Mouse (Mus musculus) midbrain, embryonic 11.5 days (tissue): ENCODE results near the gene Usp47. TPM values are rescaled to one million over a fixed set of nuclear protein-coding genes. Genes with fewer than 3 reads are reported as not detected.
A peak's percentile ranks its signal among the peaks of the same experiment; 100 is the strongest.

ENCODE experiments used
- ATAC-seq: fragments of 200-750 bp; cut with Nextera tagmentation; 2 replicates; pipeline ENCODE4 v1.8.0; 2017; ENCODE audit warnings: moderate TSS enrichment, moderate library complexity; ENCODE audit not compliant: low FRiP score
- DNase-seq: peaks from one replicate; pipeline ENCODE4 v3.0.0; 2015; ENCODE audit warnings: low spot score; ENCODE audit errors: missing footprints
- H3K27ac ChIP-seq: fragments of 300-500 bp; sonication (generic); 2 replicates; pipeline ENCODE4 v1.5.1; 2014; ENCODE audit warnings: low read depth, low read length
- H3K27me3 ChIP-seq: fragments of 300-500 bp; sonication (generic); 2 replicates; pipeline ENCODE4 v1.6.1; 2014; ENCODE audit warnings: mild to moderate bottlenecking, low read length, moderate library complexity, mixed read lengths; ENCODE audit not compliant: control insufficient read depth, insufficient read depth
- H3K36me3 ChIP-seq: fragments of 300-500 bp; sonication (generic); 2 replicates; pipeline ENCODE4 v1.6.1; 2014; ENCODE audit warnings: mild to moderate bottlenecking, low read length, moderate library complexity, mixed read lengths; ENCODE audit not compliant: control insufficient read depth, insufficient read depth
- H3K4me1 ChIP-seq: fragments of 300-500 bp; sonication (generic); 2 replicates; pipeline ENCODE4 v1.6.1; 2014; ENCODE audit warnings: low read length; ENCODE audit not compliant: control insufficient read depth, insufficient read depth
- H3K4me2 ChIP-seq: fragments of 300-500 bp; sonication (generic); 2 replicates; pipeline ENCODE4 v1.6.1; 2014; ENCODE audit warnings: mild to moderate bottlenecking, moderate library complexity
- H3K4me3 ChIP-seq: fragments of 300-500 bp; sonication (generic); 2 replicates; pipeline ENCODE4 v1.5.1; 2014; ENCODE audit warnings: low read depth, low read length
- H3K9ac ChIP-seq: fragments of 300-500 bp; sonication (generic); 2 replicates; pipeline ENCODE4 v1.6.1; 2014; ENCODE audit warnings: low read length
- H3K9me3 ChIP-seq: fragments of 300-500 bp; sonication (generic); 2 replicates; pipeline ENCODE4 v1.6.1; 2016; ENCODE audit warnings: low read length; ENCODE audit not compliant: control insufficient read depth
- WGBS: fragments of 180-500 bp; shearing (Covaris S2); extraction: QIAGEN DNeasy Blood & Tissue Kit; methylation state at CpG from one replicate; pipeline ENCODE4 v1.1.7; 2014; 5-methylcytosine and 5-hydroxymethylcytosine counted together
- polyA plus RNA-seq: library from polyadenylated mRNA; unstranded; fragments of >200 nt; fragmentation: Nextera tagmentation; extraction: Ambion mirVana; gene quantifications from 2 replicates; pipeline ENCODE4 v1.2.1, GENCODE M21; 2014

Usp47 gene
- 98.7 and 117 TPM in 2 replicates for polyA plus RNA-seq

- no peaks in the 10 kb centered on the region for H3K9me3 ChIP-seq
- no peaks in the 10 kb centered on the region for H3K36me3 ChIP-seq
- no peaks in the 10 kb centered on the region for H3K27me3 ChIP-seq
- ATAC-seq (peak; percentile 94), DNase-seq (peak; percentile 98)
- H3K27ac ChIP-seq, result peak within 1 kb of the TSS; percentile 97
- peaks cover 21% of the 10 kb centered on the region for H3K4me1 ChIP-seq
- peak within 1 kb of the TSS; percentile 78 for H3K4me2 ChIP-seq
- under 1% methylated on average over 41 of the region's 54 CpGs for WGBS
- H3K9ac ChIP-seq, result peak within 1 kb of the TSS; percentile 99
- H3K4me3 ChIP-seq, result peak within 1 kb of the TSS; percentile 92
Measured at GRCm38 (mm10) chr7:112023150-112023600, at the start of gene Usp47. TSS of gene Usp47 (plus strand) at chr7:112023504.

GRCm38 (mm10) chr7:111976401-111976800, 46.9 kb upstream of the Usp47 start:
- Histone ChIP-seq H3K27me3 (no peaks in the 10 kb centered on the region), H3K4me2 (no peak overlapping the region), H3K9me3 (no peaks in the 10 kb centered on the region), H3K27ac (no peak overlapping the region), H3K4me3 (no peak overlapping the region), H3K4me1 (no peaks in the 10 kb centered on the region), H3K36me3 (no peaks in the 10 kb centered on the region), H3K9ac (no peak overlapping the region)
- WGBS, result 82% methylated on average over 2 of the region's 2 CpGs
- ATAC-seq, result no peak
- no peak for DNase-seq

GRCm38 (mm10) chr7:111977871-111978270, 45.4 kb upstream of the Usp47 start:
- no peaks in the 10 kb centered on the region for H3K4me1 ChIP-seq
- WGBS, result 90% methylated on average over 3 of the region's 3 CpGs

GRCm38 (mm10) chr7:111982296-111982695, 41.0 kb upstream of the Usp47 start:
- WGBS, result 96% methylated on average over 15 of the region's 15 CpGs
- no peak overlapping the region for H3K27ac ChIP-seq
- DNase-seq (no peak), ATAC-seq (no peak)
- H3K27me3 ChIP-seq, result no peaks in the 10 kb centered on the region
- no peak overlapping the region for H3K9ac ChIP-seq
- no peaks in the 10 kb centered on the region for H3K9me3 ChIP-seq
- no peaks in the 10 kb centered on the region for H3K36me3 ChIP-seq
- H3K4me1 ChIP-seq, result no peaks in the 10 kb centered on the region
- no peak overlapping the region for H3K4me3 ChIP-seq
- H3K4me2 ChIP-seq, result no peak overlapping the region

More at GRCm38 (mm10) chr7:111977871-111978270, 45.4 kb upstream of the Usp47 start:
- no peak for DNase-seq
- H3K9ac ChIP-seq, result no peak overlapping the region
- no peak overlapping the region for H3K4me2 ChIP-seq
- H3K4me3 ChIP-seq, result no peak overlapping the region
- H3K27me3 ChIP-seq, result no peaks in the 10 kb centered on the region
- H3K9me3 ChIP-seq, result no peaks in the 10 kb centered on the region
- no peak for ATAC-seq
- no peak overlapping the region for H3K27ac ChIP-seq
- no peaks in the 10 kb centered on the region for H3K36me3 ChIP-seq

- no peaks in the 10 kb centered on the region for H3K9me3 ChIP-seq
- DNase-seq (no peak), ATAC-seq (no peak)
- no peak overlapping the region for H3K4me3 ChIP-seq
- H3K27me3 ChIP-seq, result no peaks in the 10 kb centered on the region
- no peak overlapping the region for H3K9ac ChIP-seq
- no peaks in the 10 kb centered on the region for H3K4me1 ChIP-seq
- H3K27ac ChIP-seq, result no peak overlapping the region
- 96% methylated on average over 3 of the region's 3 CpGs for WGBS
- H3K36me3 ChIP-seq, result no peaks in the 10 kb centered on the region
- no peak overlapping the region for H3K4me2 ChIP-seq
Measured at GRCm38 (mm10) chr7:111984530-111984929, 38.8 kb upstream of the Usp47 start.

- no peak overlapping the region for H3K27ac ChIP-seq
- no peak for ATAC-seq
- H3K9ac ChIP-seq, result no peak overlapping the region
- no peak for DNase-seq
- no peaks in the 10 kb centered on the region for H3K27me3 ChIP-seq
- no peaks in the 10 kb centered on the region for H3K4me1 ChIP-seq
- no peak overlapping the region for H3K4me2 ChIP-seq
- no peak overlapping the region for H3K4me3 ChIP-seq
- 86% methylated on average over 4 of the region's 4 CpGs for WGBS
- no peaks in the 10 kb centered on the region for H3K36me3 ChIP-seq
- no peaks in the 10 kb centered on the region for H3K9me3 ChIP-seq
Measured at GRCm38 (mm10) chr7:111985266-111985665, 38.0 kb upstream of the Usp47 start.

- H3K4me2 ChIP-seq, result no peak overlapping the region
- no peaks in the 10 kb centered on the region for H3K27me3 ChIP-seq
- no peak overlapping the region for H3K9ac ChIP-seq
- 79% methylated on average over 3 of the region's 3 CpGs for WGBS
- no peak overlapping the region for H3K4me3 ChIP-seq
- DNase-seq (no peak), ATAC-seq (no peak)
- no peaks in the 10 kb centered on the region for H3K4me1 ChIP-seq
- H3K9me3 ChIP-seq, result no peaks in the 10 kb centered on the region
- no peaks in the 10 kb centered on the region for H3K36me3 ChIP-seq
- no peak overlapping the region for H3K27ac ChIP-seq
Measured at GRCm38 (mm10) chr7:111986906-111987305, 36.4 kb upstream of the Usp47 start.

- no peak for DNase-seq
- H3K4me2 ChIP-seq, result no peak overlapping the region
- no peak overlapping the region for H3K4me3 ChIP-seq
- no peaks in the 10 kb centered on the region for H3K36me3 ChIP-seq
- H3K27ac ChIP-seq, result no peak overlapping the region
- H3K9me3 ChIP-seq, result no peaks in the 10 kb centered on the region
- H3K27me3 ChIP-seq, result no peaks in the 10 kb centered on the region
- ATAC-seq, result no peak
- no peaks in the 10 kb centered on the region for H3K4me1 ChIP-seq
- no peak overlapping the region for H3K9ac ChIP-seq
- 76% methylated on average over 2 of the region's 2 CpGs for WGBS
Measured at GRCm38 (mm10) chr7:111997441-111997840, 25.9 kb upstream of the Usp47 start.

GRCm38 (mm10) chr7:111998446-111999004, 24.8 kb upstream of the Usp47 start:
- Histone ChIP-seq H3K4me2 (no peak overlapping the region), H3K36me3 (no peaks in the 10 kb centered on the region), H3K9ac (no peak overlapping the region), H3K4me1 (no peaks in the 10 kb centered on the region), H3K4me3 (no peak overlapping the region), H3K9me3 (no peaks in the 10 kb centered on the region), H3K27ac (no peak overlapping the region), H3K27me3 (no peaks in the 10 kb centered on the region)
- ATAC-seq (no peak), DNase-seq (peak; percentile 68)
- 74% methylated on average over 6 of the region's 6 CpGs for WGBS
